Mouse (Mus musculus) kidney, postnatal 4 days (tissue): ENCODE measurements at regions not wholly inside any gene's neighbourhood (a gene's known extent, or its start where the extent isn't known, plus 50 kb on each side); places are given as distances from the start of the nearest gene placed in this dataset.
A peak's percentile ranks its signal among the peaks of the same experiment; 100 is the strongest.

Experiments
- DNase-seq, 2 experiments: peaks; one replicate each; pipeline ENCODE4 v3.0.0; 2021; ENCODE audit warnings: mixed read lengths in 2 of 2

GRCm38 (mm10) chr6:4811181-4811775 lies 64.2 kb downstream of the Peg10 start:
- DNase-seq, result no peak

DNA sequence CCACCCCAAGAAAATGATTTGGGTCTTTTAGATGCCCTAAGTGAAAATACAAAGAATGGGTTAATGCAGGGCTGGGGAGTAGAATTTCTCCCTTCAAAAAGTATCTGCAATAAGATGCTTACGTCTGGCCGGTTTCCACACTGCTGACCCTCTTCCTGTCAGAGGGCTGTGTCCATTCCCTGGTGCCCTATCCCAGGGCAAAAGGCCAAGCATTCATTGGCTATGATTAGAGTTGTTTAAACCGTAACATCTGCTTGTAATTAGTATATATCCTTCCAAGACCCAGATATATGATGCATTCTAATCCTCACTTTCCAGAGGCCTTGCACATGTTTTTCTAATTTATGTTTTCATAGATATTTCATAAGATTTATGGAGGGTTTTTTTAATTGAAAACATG lies 66.1 kb downstream of the Peg10 start:
- DNase-seq, result peak; percentile 39 to 43

DNA sequence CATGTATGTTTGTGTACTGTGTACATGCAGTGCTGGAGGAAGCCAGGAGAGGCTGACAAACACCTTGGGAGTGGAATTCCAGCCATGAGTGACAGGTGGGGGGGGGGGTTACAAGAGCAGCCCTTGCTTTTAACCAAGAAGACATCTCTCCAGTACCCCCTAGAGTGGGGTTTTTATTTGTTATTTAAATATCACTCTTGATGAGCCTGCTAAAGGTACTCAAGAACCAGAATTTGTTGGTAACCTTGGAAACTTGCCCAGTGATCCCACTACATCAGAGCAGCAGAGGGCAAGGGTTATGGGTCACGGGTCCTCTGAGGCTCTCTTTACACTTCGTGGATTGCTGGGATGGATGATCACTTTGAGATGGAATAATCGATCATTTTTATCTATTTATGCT lies 69.8 kb downstream of the Peg10 start:
- DNase-seq, result no peak

GRCm38 (mm10) chr6:4841241-4841640 lies 61.5 kb upstream of the Ppp1r9a start:
- DNase-seq, result no peak

- no peak for DNase-seq
Measured at GRCm38 (mm10) chr6:4849747-4850146, 53.0 kb upstream of the Ppp1r9a start.

DNA sequence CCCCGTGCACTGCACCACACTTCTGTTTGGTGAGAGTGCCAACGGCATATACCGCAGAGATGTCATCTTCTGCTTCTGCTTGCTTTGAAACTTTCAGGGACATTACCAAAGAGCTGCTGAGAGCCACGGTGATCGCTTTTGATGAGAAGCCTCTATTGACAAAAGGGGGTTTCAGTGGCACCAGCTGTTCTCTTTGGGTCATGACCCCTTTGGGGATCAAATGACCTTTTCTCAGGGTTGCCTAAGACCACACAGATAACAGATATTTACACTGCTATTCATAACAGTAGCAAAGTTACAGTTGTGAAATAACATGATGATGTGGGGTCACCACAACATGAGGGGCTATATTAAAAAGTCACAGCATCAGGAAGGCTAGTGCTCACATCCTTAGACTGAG lies 51.7 kb upstream of the Ppp1r9a start:
- DNase-seq, result no peak
